Mouse (Mus musculus) erythroblast, embryonic 14.5 days (primary cell): ENCODE data around the gene Begain.

Source experiments
- GATA1 ChIP-seq: IDR thresholded peaks from 2 replicates; pipeline ENCODE4 v1.6.1; 2012; ENCODE audit warnings: low read length, inconsistent platforms, mixed read lengths
- TAL1 ChIP-seq: IDR thresholded peaks from 3 replicates; pipeline ENCODE4 v1.6.1; 2012; ENCODE audit warnings: low read length, inconsistent platforms, mixed read lengths

DNA sequence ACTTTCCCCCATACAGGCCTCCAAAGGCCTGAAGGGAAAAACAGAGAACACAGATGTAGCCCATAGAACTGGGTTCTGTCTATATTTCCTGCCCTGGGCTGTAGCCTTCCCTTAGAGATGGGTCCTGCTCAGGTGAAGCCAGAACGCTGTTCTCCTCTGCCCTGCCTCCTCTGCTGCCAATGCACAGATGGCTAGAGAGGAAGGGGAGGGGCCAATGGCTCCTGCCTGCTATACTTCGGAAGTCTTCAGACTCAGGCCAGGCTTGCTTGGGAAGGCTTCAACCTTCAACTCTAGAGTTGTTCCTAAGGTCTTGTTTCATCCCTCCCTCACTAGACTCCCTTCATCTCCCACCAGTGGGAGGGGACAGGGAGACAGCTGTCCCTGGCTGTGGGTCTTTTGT is 1.7 kb upstream of the Begain start:
- TF ChIP-seq TAL1 (no peak), GATA1 (no peak)
